Mouse (Mus musculus) gastrocnemius, postnatal 4 days (tissue): ENCODE data around the gene Stox2. TPM values are rescaled to one million over a fixed set of nuclear protein-coding genes. Genes with fewer than 3 reads are reported as not detected.
A peak's percentile ranks its signal among the peaks of the same experiment; 100 is the strongest.

Source experiments
- DNase-seq, 2 experiments: peaks; one replicate each; pipeline ENCODE4 v3.0.0; 2021 to 2022; ENCODE audit warnings: low spot score in 2 of 2, mixed read lengths in 2 of 2
- total RNA-seq, 2 experiments: library from RNA; stranded (reverse); gene quantifications; 2 replicates each; pipeline ENCODE4 v1.2.3; 2021

The Stox2 gene
- total RNA-seq, 2 experiments from 2014 or later = 15.8 to 16.8 TPM

DNA sequence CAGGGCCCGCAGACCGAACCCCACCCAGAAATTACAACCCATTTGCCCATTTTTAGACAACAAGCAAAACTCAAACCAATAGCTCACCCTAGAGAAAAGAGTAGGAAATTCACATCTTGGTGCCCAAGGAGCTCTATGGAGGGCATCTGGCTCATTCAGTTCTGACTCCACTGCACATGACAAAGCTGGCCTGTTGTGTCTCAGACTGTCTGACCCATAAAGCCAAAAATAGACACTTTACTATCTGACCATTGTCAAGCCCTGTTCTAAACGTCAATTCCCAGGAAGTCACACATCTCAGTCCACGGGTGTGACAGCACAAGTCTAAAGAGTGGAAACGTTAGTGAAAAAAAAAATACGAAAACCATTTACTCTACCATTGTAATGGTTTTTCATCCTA lies 79.1 kb downstream of the Stox2 start:
- DNase-seq = no peak

DNA sequence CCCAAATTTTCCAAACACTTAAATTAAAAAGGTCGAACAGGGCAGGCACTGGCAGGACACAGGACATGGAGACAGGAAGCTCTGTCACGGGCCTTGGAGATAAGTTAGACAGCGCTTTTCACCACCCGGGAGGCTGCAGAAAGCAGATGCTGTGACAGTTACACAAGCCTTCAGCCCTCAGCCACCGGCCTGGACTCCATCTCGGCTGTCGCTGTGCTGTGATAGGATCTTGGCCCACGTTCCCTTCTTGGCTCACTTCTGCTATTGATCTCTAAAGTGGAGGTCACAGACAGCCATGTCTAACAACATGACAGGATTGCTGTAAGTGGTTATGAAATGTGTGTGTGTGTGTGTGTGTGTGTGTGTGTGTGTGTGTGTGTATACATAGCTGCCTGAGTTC lies 82.9 kb downstream of the Stox2 start:
- DNase-seq = no peak

DNA sequence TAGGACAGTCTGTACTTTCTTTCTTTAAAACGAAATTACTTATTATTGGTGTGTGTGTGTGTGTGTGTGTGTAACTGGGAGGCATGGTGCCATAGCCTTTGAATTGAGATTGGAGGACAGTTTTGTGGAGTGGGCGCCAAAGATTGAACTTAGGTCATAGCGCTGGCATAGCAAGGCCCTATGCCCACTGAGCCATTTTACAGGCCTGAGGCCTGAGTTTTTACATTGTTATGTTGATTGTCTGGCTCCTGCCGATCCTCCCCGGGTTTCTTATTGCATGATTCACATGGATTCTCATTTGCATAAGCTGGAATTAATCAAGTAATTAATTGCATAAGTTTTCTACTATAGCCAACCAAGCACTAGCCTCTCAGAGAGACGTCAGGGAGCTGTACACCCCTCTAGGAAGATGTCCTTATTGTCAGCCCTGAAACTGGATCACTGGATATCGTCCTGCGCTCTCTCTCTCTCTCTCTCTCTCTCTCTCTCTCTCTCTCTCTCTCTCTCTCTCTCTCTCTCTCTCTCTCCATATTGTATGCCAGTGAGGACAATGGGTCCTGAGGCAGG lies 90.7 kb downstream of the Stox2 start:
- no peak for DNase-seq

DNA sequence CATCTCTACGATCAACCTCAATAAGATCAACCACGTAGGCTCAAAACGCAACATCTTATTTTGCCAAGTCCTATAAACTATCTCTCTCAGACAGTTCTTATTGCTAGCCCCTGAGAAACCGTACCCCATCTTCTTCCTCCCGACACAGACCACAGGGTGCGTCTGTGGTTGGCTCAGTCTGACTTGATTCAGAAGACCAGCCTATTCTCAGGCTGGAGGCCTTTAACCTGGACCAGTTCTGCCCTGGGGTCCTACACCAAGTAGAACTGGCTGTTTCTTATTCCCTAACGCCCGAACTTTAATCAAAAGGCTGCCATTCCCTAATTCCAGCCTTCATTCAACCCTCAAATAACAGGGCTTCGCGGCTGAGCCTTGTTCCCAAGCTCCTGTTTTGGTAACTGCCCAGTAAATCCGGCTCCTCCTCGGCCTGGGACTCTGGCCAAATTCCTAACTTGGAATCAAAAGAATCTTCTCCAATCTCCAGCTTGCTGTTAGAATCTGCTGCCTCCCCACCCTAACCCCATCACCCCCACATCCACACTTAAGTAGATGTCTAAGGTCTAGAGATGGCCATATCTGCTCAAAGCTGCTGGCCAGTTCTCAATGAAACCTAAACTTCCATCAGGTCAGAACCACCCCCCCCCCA lies 91.5 kb downstream of the Stox2 start:
- peak in 1 of 2 experiments; percentile 47 for DNase-seq

DNA sequence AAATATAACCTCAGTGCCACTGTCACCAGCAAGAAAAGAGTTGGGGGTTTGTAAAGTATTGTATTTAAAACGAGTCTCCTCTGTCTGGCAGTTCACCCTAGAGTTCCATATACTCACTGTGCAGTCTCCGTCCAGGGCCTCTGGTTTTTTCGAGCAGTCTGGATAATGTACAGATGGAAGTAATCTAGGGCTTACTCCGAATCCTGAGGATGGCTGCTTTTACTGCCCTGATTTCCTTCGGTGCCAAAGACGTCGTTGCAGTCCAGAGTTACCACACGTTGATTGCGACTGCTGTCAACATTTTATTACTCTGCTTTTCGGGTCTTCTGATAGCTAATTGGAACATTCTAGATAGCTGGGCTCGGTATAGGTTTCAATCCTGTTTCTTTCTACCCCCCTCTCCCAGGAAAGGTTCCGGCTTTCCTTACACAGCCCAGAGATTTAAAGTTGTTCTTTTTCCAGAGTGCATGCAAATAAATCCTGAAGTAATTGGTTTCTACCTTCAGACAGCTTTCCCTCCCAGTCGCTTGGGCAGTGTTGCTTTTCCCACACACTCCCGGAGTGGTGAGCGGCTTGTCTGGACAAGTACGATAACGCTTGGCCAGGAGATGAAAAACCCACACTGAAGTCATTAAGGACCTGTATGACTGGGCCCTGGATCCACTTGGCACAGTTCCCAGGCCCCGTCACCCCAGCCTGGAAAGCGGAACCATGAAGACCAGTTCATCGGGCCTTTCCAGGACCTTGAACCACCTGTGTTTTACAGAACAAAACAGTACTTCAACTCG lies 94.1 kb downstream of the Stox2 start:
- DNase-seq = peak in 1 of 2 experiments; percentile 31

DNA sequence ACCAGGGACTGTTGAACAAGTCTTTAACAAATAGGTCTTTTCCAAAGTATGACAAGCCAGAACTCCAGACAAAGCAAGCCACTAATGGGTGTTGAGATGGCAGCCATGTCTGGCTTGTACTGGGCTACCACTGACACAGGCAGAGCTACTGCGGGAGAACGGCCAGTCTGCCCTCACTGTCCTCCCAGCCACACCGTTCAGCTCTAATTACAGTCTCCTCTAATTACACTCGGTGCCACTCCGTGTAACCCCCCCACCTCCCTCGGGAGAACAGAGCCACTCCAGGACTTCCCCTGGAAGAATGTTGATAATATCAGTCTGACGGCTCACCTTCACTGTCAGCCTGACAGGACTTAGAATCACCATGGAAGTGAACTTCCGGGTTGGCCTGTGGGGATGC lies 97.1 kb downstream of the Stox2 start:
- DNase-seq = no peak

DNA sequence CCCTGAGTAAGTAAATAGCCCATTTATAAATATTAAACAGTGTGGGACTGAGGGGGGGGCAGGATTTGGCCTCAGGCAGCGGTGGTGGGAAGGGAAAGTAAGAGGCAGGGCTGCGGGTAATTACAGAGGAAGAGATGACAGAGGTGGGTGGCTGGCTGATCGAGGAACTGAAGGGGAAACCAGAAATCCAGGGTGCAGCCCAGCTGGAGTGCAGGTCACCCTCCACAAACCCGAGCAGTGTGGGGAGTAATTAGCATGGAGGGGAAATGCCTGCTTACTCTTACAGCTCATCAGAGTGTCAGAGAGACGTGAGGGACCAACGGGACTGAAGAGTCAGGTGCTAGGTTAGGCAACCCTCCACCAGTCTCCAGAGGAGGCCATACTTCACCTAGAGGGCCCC lies 98.4 kb downstream of the Stox2 start:
- no peak for DNase-seq

DNA sequence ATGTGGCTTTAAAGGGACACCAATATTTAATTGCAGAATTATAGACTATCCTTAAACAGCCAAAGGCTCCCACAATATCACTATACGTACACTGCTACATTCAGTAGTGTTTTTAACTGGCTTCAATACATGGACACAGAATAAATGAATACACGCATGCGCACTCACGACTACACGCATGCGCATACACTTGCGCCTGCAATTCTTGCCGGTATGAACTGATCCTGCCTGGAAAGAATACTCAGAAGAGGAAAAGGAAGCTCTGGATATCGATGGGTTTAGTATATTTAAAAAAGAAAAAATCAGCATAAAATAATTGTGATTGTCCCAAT lies 100.4 kb downstream of the Stox2 start:
- DNase-seq = no peak

DNA sequence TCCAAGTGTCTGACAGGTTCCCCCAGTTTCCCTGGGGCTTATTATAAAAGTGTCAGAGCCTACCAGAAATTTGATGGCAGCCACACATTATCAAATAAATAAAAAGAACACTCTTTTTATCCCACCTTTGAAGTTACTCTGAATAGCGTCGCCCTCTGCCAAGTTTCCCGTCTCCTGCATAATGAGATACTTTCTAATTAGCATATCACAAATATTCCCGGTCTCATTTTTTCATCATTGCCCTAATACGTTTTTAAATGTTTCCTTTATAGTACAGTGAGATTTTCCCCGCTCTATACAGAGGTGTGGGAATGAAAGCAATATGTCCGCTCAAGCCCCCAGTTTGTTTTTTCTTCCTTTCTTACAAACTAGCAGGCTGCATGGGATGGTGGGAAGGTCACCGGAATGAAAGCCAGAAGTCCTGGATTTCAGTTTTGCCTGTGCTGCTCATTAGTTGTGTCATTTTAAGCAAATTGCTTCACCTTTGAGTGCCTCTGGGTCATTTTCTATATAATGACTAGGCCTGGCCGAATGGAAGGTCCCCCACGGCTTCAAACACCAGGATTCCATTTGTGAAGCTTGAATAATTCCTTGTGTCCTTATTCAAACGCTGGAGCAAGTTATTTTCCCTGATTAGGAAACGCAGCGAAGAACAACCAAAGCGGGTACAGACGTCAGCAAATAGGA lies 100.9 kb downstream of the Stox2 start:
- DNase-seq = no peak

DNA sequence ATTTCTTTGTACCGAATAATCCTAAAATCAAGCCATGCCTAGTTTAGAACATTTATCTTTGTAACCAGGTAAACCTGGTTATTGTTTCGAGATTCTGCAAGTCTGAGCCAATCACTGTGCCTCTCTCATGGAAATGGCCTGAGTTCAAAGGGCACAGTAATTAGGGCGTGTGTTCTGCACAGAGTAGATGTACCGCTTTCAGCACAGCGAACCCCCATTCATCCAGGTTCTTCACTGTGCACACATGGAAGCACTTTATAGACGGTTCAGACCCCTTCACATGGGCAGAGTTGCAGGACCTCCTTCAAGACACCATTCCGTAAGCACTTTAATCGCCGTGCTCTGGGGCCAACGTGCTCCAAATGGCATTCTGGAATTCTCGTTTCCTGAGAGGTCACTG lies 104.7 kb downstream of the Stox2 start:
- no peak for DNase-seq

DNA sequence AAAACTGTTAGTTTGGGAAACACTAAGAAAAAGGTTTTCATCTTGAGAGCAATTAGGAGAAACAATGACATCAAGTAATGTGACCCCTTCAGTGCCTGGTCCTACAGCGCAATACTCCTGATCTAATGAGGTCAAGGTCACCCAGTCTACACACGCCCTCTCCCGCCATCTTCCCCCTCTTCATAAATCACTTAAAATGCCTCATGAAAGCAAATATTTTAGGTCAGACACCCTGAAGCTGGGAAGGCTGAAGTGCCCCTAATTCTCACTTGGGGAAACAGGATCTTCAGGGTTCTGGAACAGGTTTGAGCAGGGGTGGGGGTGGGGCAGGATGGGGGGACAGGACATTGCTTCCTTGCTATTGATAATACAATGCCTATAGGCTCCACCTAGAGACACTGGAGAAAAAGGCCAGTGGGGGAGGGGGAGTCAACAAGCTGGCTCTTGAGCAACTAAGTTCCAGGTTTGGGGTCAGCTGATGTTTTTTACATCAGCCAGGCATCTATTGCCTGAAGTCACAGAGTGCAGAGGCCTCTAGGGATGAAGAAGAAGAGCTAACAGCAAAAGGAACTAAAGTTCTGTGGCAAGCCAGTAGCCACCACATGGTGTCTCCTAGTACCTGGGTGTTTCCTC lies 107.4 kb downstream of the Stox2 start:
- no peak for DNase-seq

DNA sequence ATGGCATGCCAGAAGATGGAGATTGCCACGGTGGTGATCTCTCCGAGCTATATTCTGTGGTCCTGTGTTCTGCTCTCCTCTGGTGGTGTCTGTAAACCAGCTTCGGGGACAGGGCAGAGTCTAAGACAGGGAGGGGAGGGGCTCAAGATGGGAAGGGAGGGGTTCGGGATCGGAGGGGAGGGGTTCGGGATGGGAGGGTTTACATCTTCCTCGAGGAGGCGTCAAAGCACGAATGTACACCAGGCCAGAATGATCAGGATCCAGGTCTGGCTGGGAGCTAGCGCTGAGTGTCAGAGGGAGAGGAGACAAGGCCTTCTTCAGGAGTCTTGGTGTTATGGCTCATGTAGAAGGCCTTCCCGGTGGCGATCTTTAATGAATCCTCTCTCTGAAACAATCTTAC lies 109.7 kb downstream of the Stox2 start:
- no peak for DNase-seq

DNA sequence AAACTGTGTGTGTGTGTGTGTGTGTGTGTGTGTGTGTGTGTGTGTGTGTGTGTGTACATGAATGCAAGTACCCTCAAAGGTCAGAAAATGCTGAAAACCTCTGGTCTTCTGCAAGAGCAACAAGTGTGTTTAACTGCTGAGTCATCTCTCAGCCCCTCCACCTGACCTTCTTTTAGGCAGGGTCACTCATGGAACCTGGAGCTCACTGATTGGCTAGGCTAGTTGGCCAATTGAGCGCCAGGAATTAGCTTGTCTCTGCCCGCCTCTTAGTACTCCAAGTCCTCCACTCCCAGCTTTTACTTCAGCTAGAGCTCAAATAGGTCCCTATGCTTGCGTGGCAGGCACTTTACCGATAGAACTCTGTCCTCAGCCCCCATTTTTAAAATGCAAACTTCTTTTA lies 110.2 kb downstream of the Stox2 start:
- DNase-seq = no peak

DNA sequence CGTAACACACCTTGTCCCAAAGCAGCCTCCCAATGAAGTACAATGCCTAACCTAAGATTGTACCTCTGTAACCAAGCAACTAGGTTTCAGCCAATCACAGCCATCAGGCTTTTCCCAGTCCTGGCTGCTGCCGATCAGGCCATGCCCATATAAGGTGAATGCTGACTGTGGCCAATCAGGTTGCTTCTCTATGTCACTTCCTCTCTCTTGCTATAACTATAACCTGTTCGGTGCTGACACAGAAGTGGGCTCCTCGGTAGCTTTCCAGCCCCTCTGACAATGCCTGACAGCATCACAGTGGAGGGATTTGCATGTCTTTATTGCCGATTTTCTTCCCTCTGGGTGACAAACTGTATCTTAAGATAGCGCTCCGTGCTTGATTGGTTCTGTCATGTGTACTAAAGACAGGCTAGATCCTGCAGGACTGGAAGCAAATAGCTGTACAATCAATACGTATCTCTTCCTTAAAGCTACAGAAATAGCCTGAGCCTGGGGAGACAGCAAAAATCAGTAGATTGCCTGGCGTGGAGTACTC lies 111.9 kb downstream of the Stox2 start:
- no peak for DNase-seq

DNA sequence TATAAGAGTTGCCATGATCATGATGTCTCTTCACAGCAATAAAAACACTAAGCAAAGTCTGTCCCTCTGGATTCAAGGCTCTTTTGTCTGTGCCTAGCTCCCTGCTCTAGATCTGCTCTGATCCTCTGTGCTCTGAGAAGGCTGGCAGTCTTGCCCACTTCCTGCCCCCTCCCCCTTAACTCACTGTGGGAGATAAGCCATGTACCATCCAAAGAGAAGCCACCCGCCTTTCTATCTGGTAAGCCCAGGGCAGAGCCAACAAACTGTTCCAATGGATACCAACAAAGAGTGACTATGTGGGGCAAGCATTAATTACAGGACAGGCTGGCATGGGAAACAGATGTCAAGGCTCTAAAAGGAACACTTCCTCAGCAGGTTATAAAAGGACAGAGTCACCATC lies 113.2 kb downstream of the Stox2 start:
- no peak for DNase-seq

DNA sequence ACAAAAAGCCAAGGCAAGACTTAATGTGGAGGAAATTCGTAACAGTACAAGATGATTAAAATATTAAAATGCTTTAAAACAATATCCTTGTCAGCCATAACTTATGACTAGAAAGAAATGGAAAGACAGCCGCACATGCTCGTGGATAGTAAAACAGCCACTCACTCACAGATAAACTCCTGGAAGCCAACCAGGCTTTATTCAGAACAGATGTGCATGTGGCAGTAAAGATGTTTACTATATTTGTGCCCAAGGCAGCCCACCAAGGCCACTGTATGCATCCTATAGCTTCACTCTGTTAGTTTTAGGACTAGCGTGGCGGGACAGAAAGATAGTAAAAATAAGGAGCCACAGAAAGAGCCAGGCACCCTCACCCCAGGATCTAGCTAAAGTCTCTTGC lies 115.2 kb downstream of the Stox2 start:
- DNase-seq = no peak

DNA sequence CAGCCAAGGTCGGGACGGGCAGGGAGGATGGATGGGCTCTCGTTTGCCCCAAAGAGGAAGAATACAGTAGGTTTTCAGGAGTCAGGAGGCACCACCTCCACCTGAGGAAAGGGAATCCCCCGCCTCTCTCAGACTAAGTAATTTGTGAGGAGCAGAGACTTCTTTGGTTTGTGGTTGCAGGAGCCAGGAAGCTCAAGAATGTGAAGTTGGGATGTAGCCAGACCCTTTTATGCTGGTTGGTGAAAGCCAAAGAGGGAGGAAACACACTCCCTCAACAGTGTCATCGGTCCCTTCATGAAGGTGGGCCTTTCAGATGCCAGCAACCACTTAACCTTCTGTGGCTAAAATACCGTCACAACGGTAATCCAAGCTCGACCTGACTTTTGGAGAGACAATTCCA lies 119.8 kb downstream of the Stox2 start:
- DNase-seq = no peak

DNA sequence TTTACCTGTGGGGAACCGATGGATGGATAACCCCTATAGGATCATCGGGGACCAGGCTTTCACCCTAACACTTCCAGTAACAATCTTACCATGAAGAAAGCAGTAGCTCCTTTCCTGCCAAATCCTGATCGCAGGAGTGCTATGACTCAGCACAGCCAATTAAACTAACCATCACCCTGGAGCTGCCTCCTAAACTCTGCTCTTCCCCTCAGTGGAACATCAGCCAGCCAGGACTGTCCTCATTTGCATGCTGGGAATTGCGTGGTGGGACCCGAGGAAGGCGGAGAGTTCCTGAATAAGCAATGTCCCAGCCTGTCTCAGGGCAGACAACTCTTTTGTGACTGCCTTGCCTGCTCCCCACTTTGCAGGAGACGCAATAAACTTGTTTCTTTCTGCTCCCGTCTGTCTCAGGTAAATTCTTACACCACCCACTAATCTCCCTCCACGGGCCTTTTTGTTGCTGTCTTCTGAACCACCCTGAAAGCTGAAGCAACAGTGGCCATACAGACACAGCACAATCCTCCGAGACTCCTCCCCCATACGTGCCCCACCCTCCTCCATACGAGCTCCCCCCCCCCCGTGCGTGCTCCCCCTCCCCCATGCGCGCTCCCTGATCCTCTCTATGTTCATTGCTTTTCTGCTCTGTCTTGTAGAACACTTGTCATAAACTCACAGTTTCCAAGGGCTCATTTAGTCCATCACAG lies 121.9 kb downstream of the Stox2 start:
- no peak for DNase-seq

DNA sequence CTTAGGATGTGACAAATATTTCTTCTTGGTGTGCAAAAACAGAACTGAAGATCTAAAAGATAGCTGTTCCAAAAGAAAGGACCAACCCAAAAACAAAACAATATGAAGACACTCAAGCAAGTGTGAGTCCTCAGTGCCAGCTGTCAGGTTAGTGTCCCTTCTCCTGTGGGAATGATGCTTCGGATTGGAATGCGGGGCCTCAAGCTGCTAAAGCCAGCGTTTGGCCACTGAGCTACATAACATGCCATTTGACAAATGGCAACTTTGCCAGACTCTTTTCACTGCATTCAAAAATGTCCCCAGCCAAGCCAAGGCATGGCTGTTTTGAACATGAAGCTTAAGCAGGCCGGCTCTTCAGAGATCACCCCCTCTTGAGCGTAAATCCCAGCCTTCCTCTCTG lies 124.9 kb downstream of the Stox2 start:
- DNase-seq = no peak

DNA sequence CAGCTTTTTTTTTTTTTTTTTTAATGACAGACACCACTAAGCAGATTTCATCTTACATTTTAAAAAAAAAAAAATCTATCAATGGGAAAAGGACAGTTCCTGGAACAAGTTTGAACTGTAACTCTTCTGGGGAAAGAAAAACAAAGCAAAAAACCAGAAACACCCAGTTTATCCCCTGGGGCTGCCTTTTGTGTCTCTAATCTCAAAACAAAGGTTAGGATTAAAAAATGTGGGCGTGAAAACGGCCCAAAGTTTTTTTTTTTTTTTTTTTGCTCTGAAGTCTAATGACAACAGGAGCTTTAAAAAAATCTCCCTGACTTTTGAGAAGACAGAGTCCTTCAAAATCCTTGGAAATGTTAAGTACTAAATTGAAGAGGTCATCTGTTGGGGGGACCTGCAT lies 125.5 kb downstream of the Stox2 start:
- DNase-seq = no peak

DNA sequence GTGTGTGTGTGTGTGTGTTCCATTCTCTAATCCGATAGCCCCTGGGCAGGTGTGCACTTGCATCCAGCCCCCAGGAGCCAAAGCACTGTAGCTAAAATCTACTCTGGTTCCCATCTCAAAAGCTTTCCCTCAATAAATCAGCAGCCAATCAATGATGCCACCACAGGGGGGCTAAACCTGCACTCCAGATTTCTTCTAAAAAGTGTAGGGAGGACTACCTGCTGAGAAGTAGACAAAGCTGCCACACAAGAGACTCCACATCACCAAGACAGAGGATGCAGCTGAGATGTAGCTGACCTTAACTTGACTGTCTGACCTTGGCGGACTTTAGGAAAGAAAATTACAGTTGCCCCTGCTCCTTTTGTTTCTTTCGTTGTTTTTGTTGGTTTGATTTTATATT lies 127.7 kb downstream of the Stox2 start:
- no peak for DNase-seq
